Mouse (Mus musculus) hindbrain, embryonic 11.5 days (tissue): ENCODE results near the gene Telo2. TPM values are rescaled to one million over a fixed set of nuclear protein-coding genes. Genes with fewer than 3 reads are reported as not detected.

Experiments used
- ATAC-seq: fragments of 200-750 bp; cut with Nextera tagmentation; 2 replicates; pipeline ENCODE4 v1.8.0; 2017; ENCODE audit warnings: mild to moderate bottlenecking, moderate TSS enrichment, moderate library complexity; ENCODE audit not compliant: low FRiP score
- DNase-seq: peaks from one replicate; pipeline ENCODE4 v3.0.0-alpha.2; 2015; ENCODE audit warnings: low spot score
- H3K27ac ChIP-seq: fragments of 300-500 bp; sonication (generic); 2 replicates; pipeline ENCODE4 v1.5.1; 2014; ENCODE audit warnings: mild to moderate bottlenecking, low read depth, low read length
- H3K27me3 ChIP-seq: fragments of 300-500 bp; sonication (generic); 2 replicates; pipeline ENCODE4 v1.6.1; 2014; ENCODE audit warnings: mild to moderate bottlenecking, low read length, moderate library complexity, mixed read lengths; ENCODE audit not compliant: control insufficient read depth, insufficient read depth
- H3K36me3 ChIP-seq: fragments of 300-500 bp; sonication (generic); 2 replicates; pipeline ENCODE4 v1.6.1; 2014; ENCODE audit warnings: mild to moderate bottlenecking, low read length, moderate library complexity, mixed read lengths; ENCODE audit not compliant: control insufficient read depth, insufficient read depth
- H3K4me1 ChIP-seq: fragments of 300-500 bp; sonication (generic); replicated peaks from 2 replicates; pipeline ENCODE4 v1.6.1; 2014; ENCODE audit warnings: low read length, mixed read lengths; ENCODE audit not compliant: control insufficient read depth, insufficient read depth
- H3K4me2 ChIP-seq: fragments of 300-500 bp; sonication (generic); replicated peaks from 2 replicates; pipeline ENCODE4 v1.6.1; 2014; ENCODE audit warnings: mild to moderate bottlenecking, low read depth, low read length
- H3K4me3 ChIP-seq: fragments of 300-500 bp; sonication (generic); 2 replicates; pipeline ENCODE4 v1.5.1; 2014; ENCODE audit warnings: low read depth, low read length
- H3K9ac ChIP-seq: fragments of 300-500 bp; sonication (generic); 2 replicates; pipeline ENCODE4 v1.6.1; 2014; ENCODE audit warnings: low read depth, low read length
- H3K9me3 ChIP-seq: fragments of 300-500 bp; sonication (generic); 2 replicates; pipeline ENCODE4 v1.6.1; 2016; ENCODE audit warnings: low read length; ENCODE audit not compliant: control insufficient read depth
- WGBS: fragments of 180-500 bp; shearing (Covaris S2); extraction: QIAGEN DNeasy Blood & Tissue Kit; methylation state at CpG from one replicate; pipeline ENCODE4 v1.1.7; 2014; 5-methylcytosine and 5-hydroxymethylcytosine counted together
- polyA plus RNA-seq: library from polyadenylated mRNA; unstranded; fragments of >200 nt; fragmentation: Nextera tagmentation; extraction: Ambion mirVana; gene quantifications from 2 replicates; pipeline ENCODE4 v1.2.1, GENCODE M21; 2014

Gene Telo2
- 23.5 and 28.8 TPM in 2 replicates for polyA plus RNA-seq

GRCm38 (mm10) chr17:25115664-25116432, at the start of gene Telo2:
TSS of gene Telo2 (minus strand) at chr17:25115967.
- Histone ChIP-seq H3K27ac (peak within 1 kb of the TSS; percentile 79), H3K4me3 (peak within 1 kb of the TSS; percentile 57), H3K4me1 (0 out of 2 replicates have a peak, but pooled peaks cover 3% of the 10 kb centered on the region), H3K9ac (peak within 1 kb of the TSS; percentile 60), H3K27me3 (0 out of 2 replicates have a peak, but pooled peaks cover 2% of the 10 kb centered on the region), H3K36me3 (0 out of 2 replicates have a peak, but pooled peaks cover under 1% of the 10 kb centered on the region), H3K9me3 (no peaks in the 10 kb centered on the region), H3K4me2 (peak within 1 kb of the TSS; percentile 98)
- peak; percentile 95 for DNase-seq
- ATAC-seq = peak; percentile 93
- 6% methylated on average over 40 of the region's 40 CpGs for WGBS

GRCm38 (mm10) chr17:25164770-25165169, 49.0 kb upstream of the Telo2 start:
- H3K9me3 ChIP-seq = no peaks in the 10 kb centered on the region
- H3K4me2 ChIP-seq = no peak overlapping the region
- no peaks in the 10 kb centered on the region for H3K4me1 ChIP-seq
- no peak overlapping the region for H3K27ac ChIP-seq
- H3K9ac ChIP-seq = no peak overlapping the region
- no peaks in the 10 kb centered on the region; the same call in 1 of the 2 replicates for H3K36me3 ChIP-seq
- H3K27me3 ChIP-seq = no peaks in the 10 kb centered on the region
- no peak overlapping the region for H3K4me3 ChIP-seq
- WGBS = 90% methylated on average over 3 of the region's 3 CpGs
- no peak for DNase-seq
- no peak for ATAC-seq

- 76% methylated on average over 7 of the region's 7 CpGs for WGBS
- no peak for ATAC-seq
Observed at GRCm38 (mm10) chr17:25163387-25163786, 47.6 kb upstream of the Telo2 start.

GRCm38 (mm10) chr17:25162161-25162560, 46.4 kb upstream of the Telo2 start, which contains the start of gene Ccdc154:
TSS of gene Ccdc154 (plus strand) at chr17:25162461.
- H3K36me3 ChIP-seq = no peaks in the 10 kb centered on the region; the same call in 1 of the 2 replicates
- no peak for DNase-seq
- no peaks in the 10 kb centered on the region for H3K27me3 ChIP-seq
- WGBS = 85% methylated on average over 1 of the region's 1 CpGs
- no peak within 1 kb of the TSS for H3K4me3 ChIP-seq
- H3K9ac ChIP-seq = no peak within 1 kb of the TSS
- H3K4me1 ChIP-seq = no peaks in the 10 kb centered on the region
- no peak within 1 kb of the TSS for H3K4me2 ChIP-seq
- no peaks in the 10 kb centered on the region for H3K9me3 ChIP-seq
- no peak for ATAC-seq
- no peak within 1 kb of the TSS for H3K27ac ChIP-seq

More at GRCm38 (mm10) chr17:25163387-25163786, 47.6 kb upstream of the Telo2 start:
- DNase-seq = no peak
- Histone ChIP-seq H3K9me3 (no peaks in the 10 kb centered on the region), H3K4me2 (no peak overlapping the region), H3K9ac (no peak overlapping the region), H3K27ac (no peak overlapping the region), H3K27me3 (no peaks in the 10 kb centered on the region), H3K36me3 (no peaks in the 10 kb centered on the region; the same call in 1 of the 2 replicates), H3K4me3 (no peak overlapping the region), H3K4me1 (no peaks in the 10 kb centered on the region)

- ATAC-seq (no peak), DNase-seq (peak; percentile 20)
- WGBS = 72% methylated on average over 4 of the region's 4 CpGs
Observed at GRCm38 (mm10) chr17:25139960-25140359, 24.2 kb upstream of the Telo2 start.

GRCm38 (mm10) chr17:25138803-25139202, 23.0 kb upstream of the Telo2 start:
- WGBS = 100% methylated on average over 1 of the region's 1 CpGs
- H3K4me1 ChIP-seq = peaks cover 8% of the 10 kb centered on the region

More at GRCm38 (mm10) chr17:25139960-25140359, 24.2 kb upstream of the Telo2 start:
- no peaks in the 10 kb centered on the region for H3K27me3 ChIP-seq
- H3K9ac ChIP-seq = no peak overlapping the region
- H3K4me3 ChIP-seq = no peak overlapping the region
- H3K4me1 ChIP-seq = no peaks in the 10 kb centered on the region
- no peaks in the 10 kb centered on the region for H3K9me3 ChIP-seq
- H3K4me2 ChIP-seq = no peak overlapping the region
- H3K36me3 ChIP-seq = no peaks in the 10 kb centered on the region
- no peak overlapping the region for H3K27ac ChIP-seq

GRCm38 (mm10) chr17:25135622-25136021, 19.9 kb upstream of the Telo2 start:
- ATAC-seq (no peak), DNase-seq (no peak)
- H3K4me1 ChIP-seq = peaks cover 8% of the 10 kb centered on the region
- H3K36me3 ChIP-seq = no peaks in the 10 kb centered on the region
- H3K27me3 ChIP-seq = no peaks in the 10 kb centered on the region
- no peak overlapping the region for H3K4me3 ChIP-seq
- H3K4me2 ChIP-seq = no peak overlapping the region
- 90% methylated on average over 6 of the region's 6 CpGs for WGBS
- H3K9me3 ChIP-seq = no peaks in the 10 kb centered on the region
- H3K9ac ChIP-seq = no peak overlapping the region
- H3K27ac ChIP-seq = no peak overlapping the region

More at GRCm38 (mm10) chr17:25138803-25139202, 23.0 kb upstream of the Telo2 start:
- Histone ChIP-seq H3K4me2 (no peak overlapping the region), H3K36me3 (no peaks in the 10 kb centered on the region), H3K9ac (no peak overlapping the region), H3K27ac (no peak overlapping the region), H3K9me3 (no peaks in the 10 kb centered on the region), H3K4me3 (no peak overlapping the region), H3K27me3 (no peaks in the 10 kb centered on the region)
- no peak for ATAC-seq
- DNase-seq = no peak

GRCm38 (mm10) chr17:25133275-25133698, 17.5 kb upstream of the Telo2 start, which contains the start of gene Clcn7:
TSS of gene Clcn7 (plus strand) at chr17:25133391.
- WGBS = 0% methylated on average over 40 of the region's 40 CpGs

More at GRCm38 (mm10) chr17:25133275-25133698, 17.5 kb upstream of the Telo2 start, which contains the start of gene Clcn7:
- no peaks in the 10 kb centered on the region for H3K9me3 ChIP-seq
- H3K27ac ChIP-seq = no peak within 1 kb of the TSS; the same call in 1 of the 2 replicates
- peaks cover 8% of the 10 kb centered on the region for H3K4me1 ChIP-seq
- peak within 1 kb of the TSS; percentile 87 for H3K4me3 ChIP-seq
- no peaks in the 10 kb centered on the region for H3K27me3 ChIP-seq
- DNase-seq = peak; percentile 94
- peak within 1 kb of the TSS; percentile 85 for H3K9ac ChIP-seq
- H3K36me3 ChIP-seq = no peaks in the 10 kb centered on the region
- peak within 1 kb of the TSS; percentile 65 for H3K4me2 ChIP-seq
- peak; percentile 89 for ATAC-seq
